Mouse (Mus musculus): ENCODE data around the gene Rhbdd1. TPM values are rescaled to one million over a fixed set of nuclear protein-coding genes. Genes with fewer than 3 reads are reported as not detected.

Gene Rhbdd1
- total and polyA plus RNA-seq, 3 experiments = 12.6 to 21.8 (median 19.8) TPM

GRCm38 (mm10) chr1:82292771-82293170 lies 23.5 kb upstream of the Rhbdd1 start:
- dilution Hi-C loops (cut with MboI; ENCODE audit: extremely low pct_ligation_motif_present, extremely low pct_unique_long_range_greater_than_20kb, low sequenced_read_pairs) = no loop called here
- no peak for DNase-seq (ENCODE audit: extremely low read depth)
- H3K9ac ChIP-seq (ENCODE audit: insufficient read depth, low read depth) = no peak overlapping the region
- no peak overlapping the region for H3K4me2 ChIP-seq (ENCODE audit: insufficient read depth, low read depth, poor library complexity, severe bottlenecking)
- no peaks in the 10 kb centered on the region for H3K4me1 ChIP-seq (ENCODE audit: control insufficient read depth in 1 of 2, insufficient read depth in 2 of 2)
- no peaks in the 10 kb centered on the region for H3K27me3 ChIP-seq (replicated peaks)
- no peak overlapping the region for H3K4me3 ChIP-seq (replicated peaks in 1 of 3; ENCODE audit: low read depth in 2 of 3, low read length in 2 of 3, poor library complexity in 1 of 3)
- in situ Hi-C loops (cut with MboI; ENCODE audit: low pct_ligation_motif_present, low pct_unique_long_range_greater_than_20kb, low sequenced_read_pairs) = loop anchor here (25.0 kb wide), 1 partner anchor 980 kb away; no protein-coding TSS in a partner anchor
- H3K9me3 ChIP-seq (replicated peaks; ENCODE audit: low read length) = peaks cover 18% of the 10 kb centered on the region
- TF ChIP-seq ZMIZ1 (IDR thresholded peaks at IDR 0.05; ENCODE audit: low read depth, low read length) (no peak), UBTF (IDR thresholded peaks at IDR 0.05; ENCODE audit: low read depth, low read length) (no peak), POLR2A (IDR thresholded peaks at IDR 0.05; ENCODE audit: low read depth, low read length) (no peak), JUN (IDR thresholded peaks at IDR 0.05; ENCODE audit: insufficient read depth, low read depth, low read length) (no peak), CTCF (conservative IDR thresholded peaks at IDR 0.05 in 1 of 2, IDR thresholded peaks at IDR 0.05 in 1 of 2; ENCODE audit: low read depth in 2 of 2, low read length in 2 of 2) (no peak), GABPA (IDR thresholded peaks at IDR 0.05; ENCODE audit: insufficient replicate concordance, low read depth, low read length) (no peak), POLR2AphosphoS2 (IDR thresholded peaks at IDR 0.05; ENCODE audit: low read depth, low read length) (no peak), CHD1 (IDR thresholded peaks at IDR 0.05; ENCODE audit: low read depth, low read length) (no peak), MXI1 (IDR thresholded peaks at IDR 0.05; ENCODE audit: low read depth, low read length) (no peak), MAFK (IDR thresholded peaks at IDR 0.05; ENCODE audit: insufficient replicate concordance, low read length) (no peak), TBP (conservative IDR thresholded peaks at IDR 0.05; ENCODE audit: low read depth, low read length) (no peak), IRF4 (IDR thresholded peaks at IDR 0.05; ENCODE audit: low read depth, low read length) (no peak), MYC (IDR thresholded peaks at IDR 0.05; ENCODE audit: low read depth, low read length) (no peak)
- no peaks in the 10 kb centered on the region for H3K79me2 ChIP-seq (replicated peaks; ENCODE audit: control insufficient read depth, extremely low read depth, insufficient read depth, poor library complexity, severe bottlenecking)
- no peak overlapping the region for H3K27ac ChIP-seq (ENCODE audit: insufficient read depth, low read depth)
- no peaks in the 10 kb centered on the region for H3K36me3 ChIP-seq (replicated peaks in 1 of 2; ENCODE audit: control insufficient read depth in 1 of 2, insufficient read depth in 1 of 2, low read length in 1 of 2)

GRCm38 (mm10) chr1:82294102-82294501 lies 22.1 kb upstream of the Rhbdd1 start:
- Histone ChIP-seq H3K79me2 (replicated peaks; ENCODE audit: control insufficient read depth, extremely low read depth, insufficient read depth, poor library complexity, severe bottlenecking) (no peaks in the 10 kb centered on the region), H3K9ac (ENCODE audit: insufficient read depth, low read depth) (no peak overlapping the region), H3K4me3 (replicated peaks in 1 of 3; ENCODE audit: low read depth in 2 of 3, low read length in 2 of 3, poor library complexity in 1 of 3) (no peak overlapping the region), H3K27me3 (replicated peaks) (no peaks in the 10 kb centered on the region), H3K4me1 (ENCODE audit: control insufficient read depth in 1 of 2, insufficient read depth in 2 of 2) (no peaks in the 10 kb centered on the region), H3K9me3 (replicated peaks; ENCODE audit: low read length) (peaks cover 18% of the 10 kb centered on the region), H3K36me3 (replicated peaks in 1 of 2; ENCODE audit: control insufficient read depth in 1 of 2, insufficient read depth in 1 of 2, low read length in 1 of 2) (no peaks in the 10 kb centered on the region), H3K4me2 (ENCODE audit: insufficient read depth, low read depth, poor library complexity, severe bottlenecking) (no peak overlapping the region), H3K27ac (ENCODE audit: insufficient read depth, low read depth) (no peak overlapping the region)
- peak; percentile 39 for DNase-seq (ENCODE audit: extremely low read depth)
- TF ChIP-seq TCF12 (IDR thresholded peaks at IDR 0.05; ENCODE audit: low read depth, low read length) (no peak), CTCF (conservative IDR thresholded peaks at IDR 0.05 in 1 of 2, IDR thresholded peaks at IDR 0.05 in 1 of 2; ENCODE audit: low read depth in 2 of 2, low read length in 2 of 2) (peak; percentile 19 to 74; a peak in 3 of 4 replicates), SMC3 (IDR thresholded peaks at IDR 0.05; ENCODE audit: low read depth, low read length) (peak; percentile 73), ETS1 (conservative IDR thresholded peaks at IDR 0.05; ENCODE audit: low read depth, low read length) (no peak), MAX (IDR thresholded peaks at IDR 0.05; ENCODE audit: low read length) (no peak), MXI1 (IDR thresholded peaks at IDR 0.05; ENCODE audit: low read depth, low read length) (no peak), E2F4 (IDR thresholded peaks at IDR 0.05; ENCODE audit: insufficient replicate concordance, low read depth, low read length) (no peak), RAD21 (IDR thresholded peaks at IDR 0.05; ENCODE audit: low read depth, low read length) (peak; percentile 81), NELFE (IDR thresholded peaks at IDR 0.05; ENCODE audit: low read depth, low read length) (no peak)
- in situ Hi-C loops (cut with MboI; ENCODE audit: low pct_ligation_motif_present, low pct_unique_long_range_greater_than_20kb, low sequenced_read_pairs) (loop anchor here (25.0 kb wide), 1 partner anchor 982 kb away; no protein-coding TSS in a partner anchor), dilution Hi-C loops (cut with MboI; ENCODE audit: extremely low pct_ligation_motif_present, extremely low pct_unique_long_range_greater_than_20kb, low sequenced_read_pairs) (no loop called here)
